Mouse (Mus musculus): ENCODE measurements around the gene Pacs1.

- TF ChIP-seq CTCF (IDR thresholded peaks at IDR 0.05; ENCODE audit: low read depth, low read length), result peak; percentile 77
- peak; percentile 80 for TF ChIP-seq POLR2A (IDR thresholded peaks at IDR 0.05; ENCODE audit: extremely low read depth, insufficient read depth, low read length)
Observed at GRCm38 (mm10) chr19:5087884-5088728, 184.8 kb downstream of the Pacs1 start, which contains the start of gene Yif1a.

Measured in liver, adult 2 months (tissue).